Mouse (Mus musculus) lung, postnatal 0 days (tissue): ENCODE measurements around the gene Ica1l.

Experiments used
- CTCF ChIP-seq: IDR thresholded peaks from 2 replicates; pipeline ENCODE4 v1.5.1; 2016; ENCODE audit warnings: antibody characterized with exemption, mild to moderate bottlenecking
- EP300 ChIP-seq: IDR thresholded peaks from 2 replicates; pipeline ENCODE4 v1.6.1; 2016; ENCODE audit warnings: antibody characterized with exemption, mild to moderate bottlenecking, control low read depth

GRCm38 (mm10) chr1:60056310-60056709, 13.3 kb upstream of the Ica1l start:
- no peak for TF ChIP-seq CTCF
- no peak for TF ChIP-seq EP300
